Mouse (Mus musculus) megakaryocyte, embryonic 14.5 days (primary cell): Measurements from ENCODE around the gene Vasn.

ENCODE experiments used
- FLI1 ChIP-seq: IDR thresholded peaks from 2 replicates; pipeline ENCODE4 v1.6.1; 2012; ENCODE audit warnings: low read length, inconsistent platforms, mixed read lengths
- GATA1 ChIP-seq: IDR thresholded peaks from 3 replicates; pipeline ENCODE4 v1.6.1; 2012; ENCODE audit warnings: mixed read lengths, low read length, inconsistent platforms, borderline replicate concordance

DNA sequence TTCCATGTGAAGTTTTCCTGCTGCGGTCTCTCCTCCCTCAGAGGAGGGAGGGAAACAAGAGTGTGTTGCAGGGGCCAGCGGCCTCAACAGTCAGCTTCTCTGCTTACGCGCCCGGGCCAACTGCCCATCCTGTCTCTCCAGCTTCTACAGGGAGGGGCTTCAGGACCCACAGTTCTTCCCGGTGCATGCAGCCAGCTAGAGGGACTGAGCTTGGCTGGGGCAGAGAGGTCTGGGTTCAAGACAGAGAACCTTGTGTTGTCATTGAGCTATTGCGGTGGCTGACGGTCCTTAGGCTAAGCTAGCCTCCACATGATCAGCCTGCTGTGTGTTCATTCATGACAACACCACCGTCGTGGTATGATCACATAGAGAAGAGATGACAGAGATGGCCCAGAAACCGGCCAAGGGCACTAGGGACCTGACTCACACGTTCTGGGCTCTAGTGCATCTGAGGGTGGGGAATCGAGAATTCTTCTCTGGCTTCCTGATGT is 8.0 kb downstream of the Vasn start:
- TF ChIP-seq GATA1 (no peak), FLI1 (no peak)
